Mouse (Mus musculus) MEL (cell line): ENCODE measurements at regions not wholly inside any gene's neighbourhood (a gene's known extent, or its start where the extent isn't known, plus 50 kb on each side); places are given as distances from the start of the nearest gene placed in this dataset.

Experiments used
- CTCF ChIP-seq, 3 experiments: IDR thresholded peaks in 2 of 3; conservative IDR thresholded peaks in 1 of 3; 2 replicates each; pipeline ENCODE4 v1.5.1; 2011 to 2012; ENCODE audit warnings: low read length in 3 of 3, low read depth in 2 of 3, mild to moderate bottlenecking in 2 of 3, improper control_type of control experiment in 1 of 3, inconsistent platforms in 1 of 3, mixed read lengths in 1 of 3, moderate library complexity in 1 of 3; ENCODE audit not compliant: control insufficient read depth in 1 of 3, insufficient read depth in 1 of 3, poor library complexity in 1 of 3, severe bottlenecking in 1 of 3
- KAT2A ChIP-seq: conservative IDR thresholded peaks from 2 replicates; pipeline ENCODE4 v1.6.1; 2012; ENCODE audit warnings: low read depth, low read length, improper control_type of control experiment, inconsistent platforms
- RAD21 ChIP-seq: IDR thresholded peaks from 2 replicates; pipeline ENCODE4 v1.6.1; 2011; ENCODE audit warnings: mild to moderate bottlenecking, low read depth, low read length, improper control_type of control experiment
- TBP ChIP-seq: IDR thresholded peaks from 2 replicates; pipeline ENCODE4 v1.8.0; 2011; ENCODE audit warnings: low read depth, low read length, improper control_type of control experiment
- USF1 ChIP-seq: IDR thresholded peaks from 2 replicates; pipeline ENCODE4 v1.6.1; 2014; ENCODE audit warnings: low read depth, mild to moderate bottlenecking, inconsistent platforms, low read length, improper control_type of control experiment, moderate library complexity

GRCm38 (mm10) chr1:127087616-127088015, 117.2 kb upstream of the Mgat5 start:
- TF ChIP-seq USF1: no peak
- no peak for TF ChIP-seq CTCF (IDR thresholded peaks at IDR 0.05 in 2 of 3, conservative IDR thresholded peaks at IDR 0.05 in 1 of 3; ENCODE audit: control insufficient read depth in 1 of 3, insufficient read depth in 1 of 3, low read depth in 2 of 3, low read length in 3 of 3, poor library complexity in 1 of 3, severe bottlenecking in 1 of 3)
- TF ChIP-seq KAT2A: no peak
- TF ChIP-seq RAD21: no peak
- TF ChIP-seq TBP: no peak
